Mouse (Mus musculus): ENCODE measurements around the gene Ube2dnl2.

DNA sequence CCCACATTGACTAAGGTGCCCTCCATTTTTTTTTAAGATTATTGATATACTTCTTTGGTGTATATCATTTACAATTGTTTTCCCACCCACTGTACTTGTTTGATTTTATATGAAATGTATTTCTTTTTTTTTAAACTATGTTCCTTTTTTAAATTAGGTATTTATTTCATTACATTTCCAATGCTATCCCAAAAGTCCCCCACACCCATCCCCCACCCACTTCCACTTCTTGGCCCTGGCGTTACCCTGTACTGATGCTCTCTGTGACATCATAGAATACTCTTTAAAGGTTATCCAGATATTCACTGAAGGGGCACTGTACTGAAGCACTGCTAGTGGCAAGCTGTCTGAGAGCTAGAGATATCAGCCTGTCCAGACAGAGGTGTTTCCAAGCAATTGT, at the start of gene Ube2dnl2:
- TF ChIP-seq GATA1 (IDR thresholded peaks at IDR 0.05; ENCODE audit: low read length) (no peak), TAL1 (IDR thresholded peaks at IDR 0.05; ENCODE audit: low read length) (no peak)

All from erythroblast, embryonic 14.5 days (primary cell).